Mouse (Mus musculus) embryo, embryonic 11.5 days (tissue): ENCODE measurements around the gene Mark4.

Source experiments
- DNase-seq: peaks from one replicate; pipeline ENCODE4 v3.0.0-alpha.2; 2012; ENCODE audit warnings: low read depth, low spot score

Mark4 gene

GRCm38 (mm10) chr7:19470308-19470707 is 11.7 kb upstream of the Mark4 start:
- no peak for DNase-seq

- no peak for DNase-seq
Measured at GRCm38 (mm10) chr7:19469404-19469803, 10.8 kb upstream of the Mark4 start.

GRCm38 (mm10) chr7:19468279-19468678 is 9.7 kb upstream of the Mark4 start:
- DNase-seq, result no peak

- DNase-seq, result no peak
Measured at GRCm38 (mm10) chr7:19467638-19468037, 9.0 kb upstream of the Mark4 start.

- no peak for DNase-seq
Measured at GRCm38 (mm10) chr7:19466602-19467145, 8.1 kb upstream of the Mark4 start.

GRCm38 (mm10) chr7:19464367-19465307 is 6.0 kb upstream of the Mark4 start:
- no peak for DNase-seq

GRCm38 (mm10) chr7:19462884-19463381 is 4.3 kb upstream of the Mark4 start, which contains the start of gene Exoc3l2:
TSS of gene Exoc3l2 (plus strand) at chr7:19463331.
- DNase-seq, result no peak

GRCm38 (mm10) chr7:19462443-19462842 is 3.8 kb upstream of the Mark4 start:
- no peak for DNase-seq

GRCm38 (mm10) chr7:19461488-19461887 is 2.9 kb upstream of the Mark4 start:
- DNase-seq, result peak; percentile 69

- DNase-seq, result no peak
Measured at GRCm38 (mm10) chr7:19460500-19460899, 1.9 kb upstream of the Mark4 start.

GRCm38 (mm10) chr7:19459144-19459870 is 686 bp upstream of the Mark4 start:
- DNase-seq, result no peak

- no peak for DNase-seq
Measured at GRCm38 (mm10) chr7:19458072-19458486, 542 bp downstream of the Mark4 start.

GRCm38 (mm10) chr7:19457414-19458071 is 1.1 kb downstream of the Mark4 start:
- no peak for DNase-seq

GRCm38 (mm10) chr7:19456628-19457027 is 2.0 kb downstream of the Mark4 start:
- DNase-seq, result no peak

GRCm38 (mm10) chr7:19455819-19456495 is 2.7 kb downstream of the Mark4 start:
- DNase-seq, result no peak

GRCm38 (mm10) chr7:19455186-19455585 is 3.4 kb downstream of the Mark4 start:
- no peak for DNase-seq

GRCm38 (mm10) chr7:19449165-19449564 is 9.5 kb downstream of the Mark4 start:
- no peak for DNase-seq

GRCm38 (mm10) chr7:19447689-19448088 is 10.9 kb downstream of the Mark4 start:
- no peak for DNase-seq

- no peak for DNase-seq
Measured at GRCm38 (mm10) chr7:19444801-19445200, 13.8 kb downstream of the Mark4 start.

- DNase-seq, result peak; percentile 66
Measured at GRCm38 (mm10) chr7:19443344-19443743, 15.3 kb downstream of the Mark4 start.
